Mouse (Mus musculus) limb, embryonic 14.5 days (tissue): ENCODE measurements around the gene Sun5. TPM values are rescaled to one million over a fixed set of nuclear protein-coding genes. Genes with fewer than 3 reads are reported as not detected.
"Not testable (repeated sequence)": the region's sequence is repeated elsewhere in the genome, so short reads cannot be mapped to it uniquely, and the experiment has no call there.

ENCODE experiments used
- ATAC-seq: fragments of 200-750 bp; cut with Nextera tagmentation; 2 replicates; pipeline ENCODE4 v1.8.0; 2017; ENCODE audit warnings: low read depth, moderate number of reproducible peaks, moderate TSS enrichment; ENCODE audit not compliant: low FRiP score
- DNase-seq: peaks from one replicate; pipeline ENCODE4 v3.0.0-alpha.2; 2015; ENCODE audit warnings: low spot score
- H3K27ac ChIP-seq: fragments of 300-500 bp; sonication (generic); replicated peaks from 2 replicates; pipeline ENCODE4 v1.5.1; 2014; ENCODE audit warnings: low read depth, mild to moderate bottlenecking, low read length, moderate library complexity, mixed read lengths
- H3K27me3 ChIP-seq: fragments of 300-500 bp; sonication (generic); 2 replicates; pipeline ENCODE4 v1.6.1; 2014; ENCODE audit warnings: low read length, mixed read lengths; ENCODE audit not compliant: control insufficient read depth, insufficient read depth
- H3K36me3 ChIP-seq: fragments of 300-500 bp; sonication (generic); 2 replicates; pipeline ENCODE4 v1.6.1; 2014; ENCODE audit warnings: mild to moderate bottlenecking, low read length, moderate library complexity, mixed read lengths; ENCODE audit not compliant: control insufficient read depth, insufficient read depth
- H3K4me1 ChIP-seq: fragments of 300-500 bp; sonication (generic); 2 replicates; pipeline ENCODE4 v1.6.1; 2014; ENCODE audit warnings: antibody characterized with exemption, low read length, mixed read lengths; ENCODE audit not compliant: control insufficient read depth, insufficient read depth
- H3K4me2 ChIP-seq: fragments of 300-500 bp; sonication (generic); replicated peaks from 2 replicates; pipeline ENCODE4 v1.6.1; 2014; ENCODE audit warnings: low read depth, mild to moderate bottlenecking, low read length, moderate library complexity; ENCODE audit not compliant: severe bottlenecking
- H3K4me3 ChIP-seq: fragments of 300-500 bp; sonication (generic); replicated peaks from 2 replicates; pipeline ENCODE4 v1.5.1; 2014; ENCODE audit warnings: low read length
- H3K9ac ChIP-seq: fragments of 300-500 bp; sonication (generic); 2 replicates; pipeline ENCODE4 v1.6.1; 2014; ENCODE audit warnings: mild to moderate bottlenecking, low read depth, low read length, moderate library complexity; ENCODE audit not compliant: severe bottlenecking
- H3K9me3 ChIP-seq: fragments of 300-500 bp; sonication (generic); 2 replicates; pipeline ENCODE4 v1.6.1; 2016; ENCODE audit warnings: low read length; ENCODE audit not compliant: control insufficient read depth
- POLR2A ChIP-seq: fragments of 200-500 bp; IDR thresholded peaks from 2 replicates; pipeline ENCODE4 v1.8.0; 2012; ENCODE audit warnings: inconsistent platforms, mild to moderate bottlenecking, moderate library complexity, borderline replicate concordance; ENCODE audit not compliant: insufficient read depth, insufficient read length; ENCODE audit errors: extremely low read depth
- WGBS: fragments of 180-500 bp; shearing (Covaris S2); extraction: QIAGEN DNeasy Blood & Tissue Kit; methylation state at CpG from one replicate; pipeline ENCODE4 v1.1.7; 2014; 5-methylcytosine and 5-hydroxymethylcytosine counted together
- polyA plus RNA-seq, 2 experiments: library from polyadenylated mRNA; depleted of rRNA in 1 of 2; stranded (reverse) in 1 of 2; unstranded in 1 of 2; fragments of >200 nt; fragmentation: Nextera tagmentation in 1 of 2; extraction: Ambion mirVana in 1 of 2; gene quantifications; 2 replicates each; pipeline versions ENCODE4 v1.2.1 to v1.2.3; 2012 to 2014

Gene Sun5
- polyA plus RNA-seq, 2 experiments = not detected

DNA sequence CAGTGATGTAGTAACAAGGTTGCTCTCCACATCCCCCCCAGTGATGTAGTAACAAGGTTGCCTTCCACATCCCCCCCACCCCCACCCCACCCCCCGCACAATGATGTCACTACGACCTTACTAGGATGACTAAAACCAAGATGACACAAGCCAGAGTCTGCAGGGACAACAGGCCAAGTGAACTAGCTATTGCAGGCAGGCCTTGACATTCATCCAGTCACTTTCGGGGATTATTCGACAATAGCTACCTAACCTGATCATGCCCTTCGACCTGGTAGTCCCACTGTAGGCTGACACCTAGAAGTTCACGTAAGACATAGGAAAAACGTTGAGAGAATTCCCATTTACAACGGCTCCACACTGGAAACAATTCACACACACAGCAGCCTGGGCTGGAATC lies 37.6 kb downstream of the Sun5 start:
- WGBS = 85% methylated on average over 8 of the region's 8 CpGs
- no peak for ATAC-seq
- H3K4me2 ChIP-seq = no peak overlapping the region
- H3K4me1 ChIP-seq = no peaks in the 10 kb centered on the region
- no peaks in the 10 kb centered on the region for H3K9me3 ChIP-seq
- no peaks in the 10 kb centered on the region for H3K36me3 ChIP-seq
- H3K27ac ChIP-seq = no peak overlapping the region
- H3K4me3 ChIP-seq = no peak overlapping the region
- no peaks in the 10 kb centered on the region for H3K27me3 ChIP-seq
- no peak for DNase-seq
- no peak for TF ChIP-seq POLR2A
- no peak overlapping the region for H3K9ac ChIP-seq

DNA sequence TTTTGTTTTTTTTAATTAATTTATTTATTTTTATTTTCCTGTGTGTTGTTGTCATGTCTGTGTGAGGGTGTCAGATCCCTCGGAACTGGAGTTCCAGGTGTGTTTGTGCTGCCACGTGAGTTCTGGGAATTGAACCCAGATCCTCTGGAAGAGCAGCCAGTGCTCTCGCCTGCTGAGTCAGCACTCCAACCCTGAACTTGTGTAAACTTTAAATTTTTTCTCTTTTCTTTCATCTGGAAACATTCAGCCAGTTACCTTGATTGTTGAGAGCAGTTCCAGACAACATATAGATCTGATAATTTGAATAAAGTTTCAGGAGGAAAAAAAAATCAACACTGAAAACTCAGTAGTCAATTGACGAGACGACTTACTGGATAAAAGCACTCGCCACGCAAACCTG lies 42.2 kb downstream of the Sun5 start:
- Histone ChIP-seq H3K4me3 (no peak overlapping the region), H3K27ac (no peak overlapping the region), H3K4me2 (no peak overlapping the region), H3K27me3 (no peaks in the 10 kb centered on the region), H3K36me3 (no peaks in the 10 kb centered on the region), H3K9ac (no peak overlapping the region), H3K4me1 (no peaks in the 10 kb centered on the region), H3K9me3 (no peaks in the 10 kb centered on the region)
- WGBS = 77% methylated on average over 7 of the region's 7 CpGs
- no peak for ATAC-seq
- DNase-seq = no peak
- TF ChIP-seq POLR2A = no peak

DNA sequence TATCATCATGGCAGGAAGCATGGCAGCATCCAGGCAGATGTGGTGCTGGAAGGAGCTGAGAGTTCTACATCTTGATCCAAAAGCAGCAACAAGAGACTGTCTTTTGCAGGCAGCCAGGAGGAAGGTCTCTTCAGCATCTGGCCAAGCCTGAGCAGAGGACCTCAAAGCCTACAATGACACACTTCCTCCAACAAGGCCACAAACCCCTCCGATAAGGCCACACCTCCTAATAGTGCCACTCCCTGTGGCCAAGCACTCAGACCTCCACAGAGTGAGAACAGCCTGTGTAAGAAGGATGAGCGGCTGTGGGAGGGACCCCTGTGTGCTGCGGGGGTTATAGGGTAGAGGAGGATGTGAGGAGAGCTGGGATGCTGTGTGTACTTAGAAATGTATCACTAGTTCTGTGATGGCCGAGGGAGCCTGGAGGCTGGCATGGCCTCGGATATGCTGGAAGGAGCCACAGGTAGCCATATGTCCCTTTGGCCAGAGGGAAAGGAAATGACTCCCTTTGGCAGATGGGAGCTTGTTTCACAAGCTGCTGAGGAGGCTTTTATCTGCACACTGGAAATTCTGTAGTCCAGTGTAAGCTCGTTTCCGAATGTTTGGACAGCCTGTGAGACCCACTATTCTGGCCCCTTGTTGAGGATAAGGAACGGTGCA lies 43.6 kb downstream of the Sun5 start:
- TF ChIP-seq POLR2A = no peak
- H3K27ac ChIP-seq = no peak overlapping the region
- ATAC-seq (no peak), DNase-seq (no peak)
- no peak overlapping the region for H3K4me3 ChIP-seq
- H3K9me3 ChIP-seq = no peaks in the 10 kb centered on the region
- no peak overlapping the region for H3K4me2 ChIP-seq
- H3K9ac ChIP-seq = no peak overlapping the region
- H3K27me3 ChIP-seq = no peaks in the 10 kb centered on the region
- H3K36me3 ChIP-seq = no peaks in the 10 kb centered on the region
- 85% methylated on average over 8 of the region's 8 CpGs for WGBS
- no peaks in the 10 kb centered on the region for H3K4me1 ChIP-seq

DNA sequence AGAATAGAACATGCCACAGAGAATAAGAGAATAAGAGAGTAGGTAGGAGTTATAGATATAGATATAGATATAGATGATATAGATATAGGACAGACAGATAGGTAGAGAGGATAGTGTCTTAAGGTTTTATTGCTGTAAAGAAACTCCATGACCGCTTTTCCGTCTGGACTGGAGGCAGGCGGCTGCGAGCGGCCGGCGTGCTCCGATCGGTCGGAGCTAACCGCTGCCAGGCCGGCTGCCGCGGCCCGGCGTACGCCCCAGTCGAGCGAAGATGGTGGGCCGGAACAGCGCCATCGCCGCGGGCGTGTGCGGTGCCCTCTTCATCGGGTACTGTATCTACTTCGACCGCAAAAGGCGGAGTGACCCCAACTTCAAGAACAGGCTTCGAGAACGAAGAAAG lies 45.0 kb downstream of the Sun5 start:
- H3K27me3 ChIP-seq, DNase-seq, ATAC-seq, H3K27ac ChIP-seq, H3K36me3 ChIP-seq, H3K4me3 ChIP-seq, H3K9me3 ChIP-seq, H3K4me2 ChIP-seq, H3K9ac ChIP-seq, H3K4me1 ChIP-seq: not testable (repeated sequence)
- 63% methylated on average over 32 of the region's 32 CpGs for WGBS

DNA sequence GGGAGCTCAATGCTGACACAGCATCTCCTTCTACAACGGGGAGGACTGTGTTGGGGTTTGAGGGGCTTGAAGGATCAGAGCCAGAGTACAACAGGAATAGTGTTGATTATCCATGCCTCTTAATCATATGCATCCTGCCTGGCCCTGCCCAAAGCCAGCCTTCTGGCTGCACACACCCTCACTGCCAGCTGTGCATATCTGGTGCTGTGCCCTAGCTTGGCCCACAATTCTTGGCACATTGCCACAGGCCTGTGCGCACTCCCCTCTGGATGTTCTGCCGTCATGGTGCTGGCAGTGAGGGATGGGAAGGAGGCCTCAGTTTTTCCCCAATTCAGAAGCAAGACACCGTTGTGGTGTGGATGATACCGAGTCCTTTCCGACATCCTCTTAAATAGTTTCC lies 46.3 kb downstream of the Sun5 start:
- Histone ChIP-seq H3K4me2 (no peak overlapping the region), H3K4me1 (no peaks in the 10 kb centered on the region), H3K9ac (no peak overlapping the region), H3K4me3 (no peak overlapping the region), H3K36me3 (no peaks in the 10 kb centered on the region), H3K9me3 (no peaks in the 10 kb centered on the region), H3K27me3 (no peaks in the 10 kb centered on the region), H3K27ac (no peak overlapping the region)
- DNase-seq (peak; percentile 49), ATAC-seq (peak; percentile 67; the same call in 1 of the 2 replicates)
- no peak for TF ChIP-seq POLR2A
- WGBS = 71% methylated on average over 6 of the region's 6 CpGs
